Mouse (Mus musculus) left cerebral cortex, postnatal 10 days (tissue): Measurements from ENCODE around the gene Slc37a1. TPM values are rescaled to one million over a fixed set of nuclear protein-coding genes. Genes with fewer than 3 reads are reported as not detected.

Source experiments
- DNase-seq, 2 experiments: peaks; one replicate each; pipeline ENCODE4 v3.0.0; 2021 to 2022; ENCODE audit warnings: low spot score in 2 of 2, mixed read lengths in 1 of 2; ENCODE audit errors: extremely low spot score in 1 of 2
- intact Hi-C: fragments of 180-260 bp; cut with DNase I; formaldehyde crosslinking; loops from one replicate; pipeline ENCODE4 v1.15.1; 2025
- total RNA-seq, 2 experiments: library from RNA; stranded (reverse); gene quantifications; 2 replicates each; pipeline ENCODE4 v1.2.3; 2021

The Slc37a1 gene
- total RNA-seq, 2 experiments from 2014 or later, result 6.7 to 7.5 TPM

DNA sequence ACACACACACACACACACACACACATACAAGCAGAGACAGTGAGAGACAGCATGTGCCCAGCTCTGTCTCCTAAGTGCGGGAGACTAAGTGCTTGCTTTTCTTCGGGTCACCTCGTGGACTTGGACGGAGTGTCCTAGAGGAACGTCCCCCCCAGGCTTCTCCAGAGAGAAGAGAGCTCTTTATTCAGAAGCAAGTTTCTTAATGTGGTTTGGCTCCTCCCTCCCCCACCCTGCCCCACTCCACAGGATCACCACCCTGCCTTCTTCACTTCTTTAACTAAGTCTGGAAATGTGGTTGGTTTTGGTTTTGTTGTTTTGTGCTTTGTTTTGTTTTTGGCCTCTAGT lies 19.2 kb downstream of the Slc37a1 start:
- intact Hi-C loops, result no loop called here

DNA sequence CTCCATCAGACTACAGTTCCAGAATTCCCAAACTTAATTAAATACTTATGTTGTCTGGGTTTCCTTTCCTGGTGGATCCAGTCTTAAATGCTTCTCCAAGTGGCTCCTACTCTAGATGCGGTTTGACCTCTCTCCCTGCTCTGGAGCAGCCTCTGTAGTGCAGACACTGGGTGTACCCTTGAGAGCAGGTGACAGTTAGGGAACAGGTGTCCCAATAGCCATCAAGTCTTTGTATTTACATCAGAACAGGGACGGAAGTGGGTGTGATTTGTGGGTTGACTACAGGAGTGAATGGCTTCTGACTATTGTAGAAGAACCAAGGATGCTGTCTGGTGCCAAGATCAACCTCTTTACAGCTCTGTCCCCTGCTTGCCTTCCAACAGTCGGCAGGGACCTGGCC lies 21.2 kb downstream of the Slc37a1 start:
- intact Hi-C loops, result no loop called here
- no peak for DNase-seq

More for the DNA sequence above, 19.2 kb downstream of the Slc37a1 start:
- DNase-seq, result no peak

DNA sequence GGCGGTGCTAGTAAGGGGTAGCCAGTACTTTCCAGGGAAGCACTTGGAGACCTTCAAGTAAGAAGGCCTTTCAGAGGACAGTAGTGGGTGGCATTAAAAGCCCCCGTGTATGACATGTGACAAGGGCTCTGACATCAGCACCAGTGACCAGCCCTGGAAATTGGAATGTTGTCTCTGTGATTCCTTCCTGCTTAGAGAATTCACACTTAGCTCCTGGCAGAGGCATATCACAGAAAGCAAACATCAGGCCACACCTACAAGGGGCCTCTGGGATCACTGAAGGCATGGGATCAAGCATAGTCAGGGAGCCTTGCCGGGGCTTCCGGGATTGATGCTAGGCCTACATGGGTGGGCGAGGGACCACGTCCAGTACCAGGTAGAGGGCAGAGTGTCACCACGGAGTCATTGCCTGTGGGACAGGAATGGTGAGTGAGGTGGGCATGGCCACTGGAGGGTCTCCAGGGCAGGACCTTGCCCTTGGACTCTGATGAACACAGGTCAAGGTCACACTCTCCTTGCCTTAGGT lies 21.8 kb downstream of the Slc37a1 start:
- peak in 1 of 2 experiments; percentile 35 for DNase-seq
- intact Hi-C loops, result no loop called here

DNA sequence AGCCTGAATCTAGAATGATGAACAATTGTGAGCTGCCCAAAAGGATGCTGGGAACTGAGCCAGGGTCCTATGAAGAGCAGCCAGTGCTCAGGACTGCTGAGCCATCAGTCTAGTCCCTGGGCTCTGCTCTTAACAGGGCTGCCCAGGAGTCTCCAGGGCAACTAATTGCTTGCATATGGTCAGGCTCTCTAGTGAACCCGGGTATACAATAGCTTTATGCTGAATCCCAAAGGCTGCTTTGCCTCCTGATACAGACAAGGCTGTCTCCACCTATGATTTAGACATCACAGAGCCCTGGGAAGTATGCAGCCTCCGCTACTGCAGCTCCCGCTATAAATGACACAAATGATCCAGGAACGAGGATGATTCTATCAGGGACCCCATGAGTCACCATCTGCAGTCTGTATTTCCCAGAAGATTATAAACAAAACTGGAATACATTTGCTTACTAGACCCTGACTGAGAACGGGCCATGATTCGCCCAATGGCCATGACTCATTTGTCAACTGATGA lies 22.7 kb downstream of the Slc37a1 start:
- DNase-seq, result peak in 1 of 2 experiments; percentile 34
- intact Hi-C loops, result loop anchor here (1.0 kb wide), 1 partner anchor 55 kb away; no protein-coding TSS in a partner anchor

DNA sequence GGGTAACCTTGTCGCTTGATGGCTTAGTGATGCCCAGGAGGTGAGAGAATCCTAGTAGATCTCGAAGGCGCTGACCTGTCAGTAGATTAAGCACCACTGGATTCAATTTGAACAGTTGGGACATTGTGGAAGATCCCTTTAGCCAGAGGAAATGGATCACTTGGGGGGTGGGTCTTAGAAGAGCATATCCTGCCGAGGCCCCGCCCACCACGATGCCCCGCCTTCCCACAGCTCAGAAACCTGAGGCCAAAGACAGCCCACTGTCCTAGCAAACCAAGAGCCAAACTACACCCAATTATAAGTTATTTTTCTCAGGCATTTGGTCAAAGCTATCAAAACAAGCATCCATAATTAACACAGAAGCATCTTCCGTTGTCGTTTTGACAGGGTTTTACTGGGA lies 24.5 kb downstream of the Slc37a1 start:
- DNase-seq, result no peak
- intact Hi-C loops, result no loop called here

DNA sequence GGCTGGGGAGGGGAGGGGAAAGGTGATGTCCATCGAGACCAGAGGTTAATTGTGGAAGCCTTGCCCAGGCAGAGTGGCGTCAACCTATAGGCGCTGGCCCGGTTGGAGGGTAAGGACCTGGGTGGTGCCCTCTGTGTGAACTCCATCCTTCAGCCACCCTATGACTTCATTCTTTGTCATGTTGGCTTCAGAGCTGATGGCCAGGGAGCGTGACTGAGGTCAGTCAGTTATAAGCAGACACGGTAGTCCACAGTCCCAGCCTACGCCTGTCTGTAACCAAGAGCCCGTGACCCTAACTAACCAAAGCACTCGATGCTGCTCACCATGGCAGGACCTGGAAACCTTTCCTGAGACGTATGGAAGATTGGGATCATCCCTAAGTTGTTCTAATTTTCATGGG lies 26.1 kb downstream of the Slc37a1 start:
- intact Hi-C loops, result no loop called here
- no peak for DNase-seq

DNA sequence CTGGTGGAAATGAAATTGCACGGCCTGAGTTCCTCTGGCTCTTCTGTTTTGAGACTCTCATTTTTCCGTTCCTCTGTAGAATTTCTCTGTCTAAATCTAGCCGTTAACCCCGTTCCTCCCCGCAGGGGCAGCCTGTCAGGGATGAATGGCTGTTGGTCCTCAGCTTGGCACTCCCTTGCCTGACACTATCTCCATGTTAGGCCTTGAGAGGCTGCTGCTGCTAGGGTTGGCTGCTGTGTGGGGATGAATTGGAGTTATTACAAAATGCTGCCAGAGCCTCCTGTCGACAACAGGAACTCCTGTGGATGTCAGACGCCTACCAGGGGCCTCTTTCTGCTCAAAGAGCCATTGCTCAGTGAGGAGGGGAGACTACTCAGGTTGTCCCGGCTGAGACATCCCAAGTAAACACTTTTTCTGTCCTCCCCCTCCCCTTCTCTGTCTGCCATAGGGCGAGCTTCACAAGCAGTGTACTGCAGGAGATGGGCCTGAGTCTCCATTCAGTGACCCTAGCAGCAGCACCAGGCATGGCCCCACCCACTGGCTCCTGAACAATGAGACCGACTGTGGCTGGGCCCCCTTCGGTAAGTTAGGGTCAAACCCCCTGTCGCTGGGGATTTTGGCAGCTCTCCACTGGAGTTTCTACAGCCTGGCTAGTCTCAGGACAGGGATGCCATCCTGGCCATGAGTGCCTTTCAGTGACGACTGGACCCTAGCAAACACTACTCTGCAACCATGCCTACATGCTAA lies 28.6 kb downstream of the Slc37a1 start:
- DNase-seq, result no peak

DNA sequence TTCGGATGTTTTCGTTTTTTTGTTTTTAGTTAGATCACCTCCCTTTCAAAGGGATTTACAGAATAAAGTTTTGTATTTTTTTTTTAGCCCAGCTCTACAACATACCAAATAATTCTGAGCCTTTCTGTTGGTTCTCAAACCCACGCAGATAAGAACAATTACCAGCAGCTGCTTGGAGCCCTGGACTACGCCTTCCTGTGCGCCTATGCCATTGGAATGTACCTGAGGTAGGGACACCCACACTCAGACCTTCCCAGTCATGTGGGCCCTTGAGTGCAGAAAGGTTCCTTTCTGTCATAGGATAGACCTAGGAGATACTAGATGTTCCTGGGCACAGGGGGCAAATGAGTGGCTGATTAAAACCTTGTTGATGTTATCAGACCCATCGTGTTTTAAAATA lies 29.4 kb downstream of the Slc37a1 start:
- intact Hi-C loops, result no loop called here

More for the DNA sequence above, 28.6 kb downstream of the Slc37a1 start:
- intact Hi-C loops, result no loop called here

DNA sequence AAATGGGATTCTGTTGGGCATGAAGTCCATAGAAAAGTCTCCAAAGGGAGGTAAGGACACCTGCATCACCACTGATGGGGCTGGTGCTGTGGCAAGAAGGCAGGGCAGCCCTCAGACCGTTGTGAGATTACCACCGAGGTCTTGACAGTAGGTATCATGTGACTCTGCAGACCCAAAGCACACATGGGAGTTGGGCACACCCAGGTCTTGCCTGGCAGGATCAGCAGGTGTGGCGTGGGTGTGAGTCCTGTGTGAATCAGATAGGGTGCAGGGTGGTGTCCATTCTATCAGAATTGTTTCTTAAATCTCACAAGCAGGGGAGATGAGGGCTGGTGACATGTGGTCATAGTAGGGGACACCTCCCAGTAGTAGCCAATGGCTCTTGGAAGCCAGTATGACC lies 30.4 kb downstream of the Slc37a1 start:
- intact Hi-C loops, result no loop called here
- DNase-seq, result no peak

More for the DNA sequence above, 29.4 kb downstream of the Slc37a1 start:
- DNase-seq, result no peak

DNA sequence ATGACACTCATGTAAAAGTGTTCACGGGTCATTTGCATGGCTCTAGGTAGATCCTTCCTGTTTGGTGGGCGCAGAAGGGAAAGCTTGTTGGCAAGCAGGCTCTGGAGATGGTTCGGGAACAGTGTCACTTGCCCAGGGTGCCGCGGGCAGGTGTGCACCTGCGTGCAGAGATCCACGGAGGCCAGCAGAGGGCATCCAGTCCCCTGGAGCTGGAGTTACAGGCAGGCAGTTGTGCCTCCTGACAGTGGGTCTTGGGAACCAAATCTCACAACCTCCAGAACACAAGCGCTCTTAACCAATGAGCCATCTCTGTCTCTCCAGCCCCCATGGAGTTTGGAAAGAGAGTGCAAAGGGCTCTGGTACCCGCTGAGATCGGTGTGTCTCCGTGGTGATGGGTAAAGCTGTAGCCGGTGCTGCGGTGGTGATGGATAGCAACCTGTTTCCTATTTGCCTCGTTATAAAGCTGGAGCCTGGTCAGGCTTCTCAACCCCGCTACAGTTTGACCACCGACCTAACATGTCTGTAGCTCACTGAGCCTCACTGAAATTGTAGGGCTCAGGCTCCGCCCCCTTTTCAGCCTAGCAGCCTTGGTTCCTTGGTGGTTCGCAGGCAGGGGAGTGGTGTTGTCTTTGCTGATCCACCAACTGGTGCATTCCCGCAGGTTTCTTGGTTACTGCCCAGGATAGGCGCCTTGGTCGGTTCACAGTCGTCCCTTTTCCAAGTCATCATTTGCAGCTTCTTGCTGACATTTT lies 31.1 kb downstream of the Slc37a1 start:
- no peak for DNase-seq
- intact Hi-C loops, result no loop called here

DNA sequence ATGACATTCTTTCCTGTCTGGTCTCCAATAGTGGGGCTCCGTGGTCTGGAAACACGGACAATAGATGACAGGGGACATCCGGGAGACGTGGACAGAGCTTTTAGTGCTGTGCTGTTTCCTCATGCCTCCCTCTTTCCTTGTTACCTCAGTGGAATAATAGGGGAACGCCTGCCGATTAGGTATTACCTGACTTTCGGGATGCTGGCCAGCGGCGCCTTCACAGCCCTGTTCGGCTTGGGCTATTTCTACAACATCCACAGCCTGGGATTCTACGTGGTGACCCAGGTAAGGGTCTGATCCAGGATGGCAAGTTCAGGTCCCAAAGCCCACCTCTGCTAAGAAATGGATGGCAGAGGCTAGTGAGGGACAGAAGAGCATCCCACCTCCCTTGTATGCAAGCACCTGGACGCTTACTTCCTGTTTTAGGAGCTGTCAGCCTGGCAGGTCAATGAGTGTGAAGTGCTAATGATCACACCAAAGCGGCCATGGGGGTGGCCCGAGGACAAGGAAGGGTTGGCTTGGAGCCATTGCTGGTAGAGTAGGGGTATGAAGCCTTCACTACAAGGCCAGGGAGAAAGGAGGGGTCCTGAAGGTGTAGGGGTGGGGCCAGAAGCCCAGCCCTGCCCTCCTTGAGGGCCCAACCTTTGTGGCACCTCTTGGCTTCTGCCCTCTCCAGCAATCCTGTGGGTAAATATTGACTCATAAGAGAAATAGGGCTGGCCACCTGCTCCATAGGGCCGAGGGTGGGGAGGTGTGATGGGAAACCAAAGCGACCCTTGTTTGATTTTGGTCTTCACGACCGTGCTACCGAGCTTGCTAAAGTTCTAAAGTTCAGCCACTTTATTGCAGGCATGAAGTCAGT lies 32.5 kb downstream of the Slc37a1 start:
- DNase-seq, result no peak
- intact Hi-C loops, result no loop called here

DNA sequence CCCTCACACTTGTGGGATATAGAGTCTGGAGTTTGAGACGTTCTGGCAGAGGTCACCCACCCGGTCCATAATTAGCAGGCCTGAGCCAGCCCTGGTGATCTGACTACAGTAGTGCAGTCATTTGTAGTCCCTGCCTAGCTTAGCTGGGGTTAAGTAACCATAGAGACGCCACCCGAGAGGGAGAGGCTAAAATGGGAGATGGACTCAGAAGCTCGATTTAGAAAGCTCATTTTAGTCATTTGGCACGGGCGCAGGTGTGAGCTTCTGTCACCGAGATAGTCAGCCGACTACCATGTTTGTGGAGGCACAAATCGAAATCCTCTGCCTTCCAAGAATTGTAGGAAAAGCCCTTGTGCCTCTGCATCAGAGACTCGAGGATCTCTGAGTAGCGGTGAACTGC lies 34.8 kb downstream of the Slc37a1 start:
- intact Hi-C loops, result loop anchor here (10.0 kb wide), 1 partner anchor 343 kb away; no protein-coding TSS in a partner anchor
- DNase-seq, result peak; percentile 68 to 85

DNA sequence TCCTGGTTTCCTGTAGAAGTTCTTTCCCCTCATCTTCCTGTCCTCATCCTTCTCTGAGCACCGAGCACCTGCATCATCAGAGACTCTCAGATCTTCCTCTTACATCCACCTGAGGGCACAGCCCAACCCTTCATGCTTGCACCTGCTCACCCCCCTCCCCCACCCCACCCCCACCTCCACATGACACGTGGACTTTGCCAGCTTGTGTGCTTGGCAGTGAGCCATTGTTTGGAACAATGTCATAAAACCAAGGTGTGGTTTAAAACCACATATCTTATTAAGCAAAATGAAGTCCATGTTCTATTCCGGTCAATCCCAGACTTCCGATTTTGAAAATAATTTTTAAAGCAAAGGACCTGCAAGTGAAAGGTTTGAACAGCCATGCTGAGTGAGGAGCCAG lies 35.9 kb downstream of the Slc37a1 start:
- DNase-seq, result no peak
- intact Hi-C loops, result loop anchor here (10.0 kb wide), 1 partner anchor 342 kb away; no protein-coding TSS in a partner anchor

DNA sequence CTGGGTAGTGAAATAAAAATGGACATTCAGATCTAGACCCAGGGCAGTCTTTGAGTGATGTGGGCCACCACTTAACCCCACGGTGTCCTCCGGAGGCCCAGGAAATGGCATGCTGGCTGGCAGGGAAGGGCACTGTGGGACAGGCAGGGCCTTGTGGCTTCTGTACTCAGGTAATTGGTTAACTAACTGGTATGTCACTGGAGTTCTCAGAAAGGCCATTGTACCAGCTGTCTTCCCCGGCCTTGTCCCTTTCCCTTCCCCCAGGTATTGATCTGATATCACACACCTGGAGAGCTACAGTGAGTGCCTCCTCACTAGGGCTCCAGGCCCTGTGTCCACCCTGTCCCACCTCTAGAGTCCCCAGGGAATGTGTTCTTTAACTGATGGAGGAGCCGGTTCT lies 36.8 kb downstream of the Slc37a1 start:
- no peak for DNase-seq
- intact Hi-C loops, result loop anchor here (10.0 kb wide), 1 partner anchor 341 kb away; no protein-coding TSS in a partner anchor

DNA sequence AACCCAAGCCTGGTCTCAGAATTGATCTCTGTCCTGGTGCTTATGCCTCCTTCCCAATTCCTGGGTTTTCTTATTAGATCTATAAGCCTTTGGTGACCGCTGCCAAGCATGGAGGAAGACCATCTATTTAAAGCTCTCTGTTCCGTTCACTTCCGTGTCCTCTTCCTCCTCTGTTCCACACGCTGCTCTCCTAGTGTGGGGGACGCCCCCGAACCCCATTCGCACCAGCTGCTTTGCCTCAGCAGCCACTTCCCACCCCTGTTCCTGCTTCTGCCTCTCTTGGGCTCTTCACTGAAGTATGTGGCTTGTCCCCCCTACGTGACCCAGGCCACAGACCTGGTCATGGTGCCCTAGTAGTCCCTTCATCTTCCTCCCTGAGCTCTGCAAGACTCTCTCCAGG lies 37.6 kb downstream of the Slc37a1 start:
- no peak for DNase-seq
- intact Hi-C loops, result loop anchor here (10.0 kb wide), 1 partner anchor 341 kb away; no protein-coding TSS in a partner anchor

DNA sequence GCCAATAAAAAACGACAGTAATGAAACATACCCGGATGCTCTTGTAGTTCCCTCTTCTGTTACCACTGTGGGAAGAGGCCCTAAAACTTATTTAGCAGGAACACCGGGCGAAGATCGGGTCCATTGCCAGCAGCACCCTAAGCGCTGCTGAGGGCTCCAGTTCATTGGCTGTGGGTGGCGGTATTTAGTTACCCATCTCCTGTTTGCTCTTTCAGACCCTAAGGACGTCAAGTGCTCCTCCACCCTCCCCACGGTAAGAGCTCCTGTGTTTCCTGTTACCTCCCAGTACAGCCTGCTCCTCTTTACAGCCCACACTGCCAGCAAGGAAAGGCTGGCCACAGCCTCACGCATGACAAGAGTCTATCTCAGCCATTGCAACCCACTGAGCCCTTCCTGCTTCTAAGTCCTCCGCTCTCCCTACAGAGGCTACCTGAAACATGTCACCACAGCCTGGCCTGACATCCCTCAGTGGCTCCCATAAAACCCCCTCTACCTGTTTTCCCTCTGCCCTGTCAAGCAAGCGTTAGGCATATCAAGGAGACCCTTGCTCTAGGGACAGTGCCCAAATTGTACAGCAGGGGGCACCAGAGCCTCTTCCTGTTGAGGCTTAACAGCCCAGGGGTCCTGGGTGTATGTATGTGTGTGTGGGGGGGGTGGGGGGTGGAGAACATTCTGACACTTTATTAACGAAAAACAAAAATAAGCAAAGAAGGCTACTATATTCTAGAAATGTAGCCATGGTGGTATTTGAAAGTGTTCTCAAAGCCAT lies 39.0 kb downstream of the Slc37a1 start:
- intact Hi-C loops, result loop anchor here (10.0 kb wide), 1 partner anchor 339 kb away; no protein-coding TSS in a partner anchor
- DNase-seq, result peak in 1 of 2 experiments; percentile 64

DNA sequence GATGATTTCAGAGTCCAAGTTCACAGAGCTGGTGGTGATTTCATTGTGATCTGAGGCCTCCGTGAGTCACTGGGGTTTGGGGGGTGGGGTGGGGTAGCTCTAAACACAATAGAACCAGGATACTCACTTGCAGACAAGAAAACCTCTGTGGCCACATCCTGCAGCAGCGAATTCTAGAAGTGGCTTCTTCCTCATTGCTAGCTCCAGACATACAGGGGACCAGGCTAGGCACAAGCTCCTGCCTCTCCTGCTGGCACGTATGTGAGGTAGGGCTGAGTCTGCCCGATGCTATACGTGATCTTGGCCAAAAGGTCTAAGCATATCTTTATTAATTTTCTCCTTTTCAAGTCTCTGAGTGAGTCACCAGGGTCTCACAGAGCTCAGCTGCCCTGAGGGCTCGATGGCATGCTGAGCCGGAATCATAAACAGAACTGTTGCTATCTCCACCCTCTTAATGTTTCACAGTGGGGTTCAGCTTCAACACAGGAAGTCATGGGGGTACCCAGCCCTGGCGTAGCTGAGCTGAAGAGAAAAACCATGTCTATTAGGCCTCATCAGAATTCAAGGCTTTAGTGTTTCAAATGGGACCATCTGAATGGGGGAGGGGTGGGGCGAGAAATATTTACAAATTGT lies 39.7 kb downstream of the Slc37a1 start:
- intact Hi-C loops, result loop anchor here (10.0 kb wide), 1 partner anchor 338 kb away; no protein-coding TSS in a partner anchor
- no peak for DNase-seq
